Mouse (Mus musculus): ENCODE measurements around the gene Pip5kl1. TPM values are rescaled to one million over a fixed set of nuclear protein-coding genes. Genes with fewer than 3 reads are reported as not detected.

Pip5kl1 gene
- polyA plus RNA-seq (2011; ENCODE audit: insufficient read depth, insufficient read length, low read depth, missing spikeins), result 1.8 and 4.1 TPM in 2 replicates

- TF ChIP-seq CTCF (IDR thresholded peaks at IDR 0.05; ENCODE audit: low read depth, low read length) (no peak), POLR2A (IDR thresholded peaks at IDR 0.05; ENCODE audit: insufficient read depth, low read length) (no peak)
- Histone ChIP-seq H3K4me3 (ENCODE audit: low read depth, low read length) (peak within 1 kb of the TSS; percentile 85), H3K9ac (ENCODE audit: low read depth, poor library complexity, severe bottlenecking) (peak within 1 kb of the TSS; percentile 50), H3K27ac (ENCODE audit: insufficient read depth, low read length) (no peak within 1 kb of the TSS), H3K4me1 (ENCODE audit: control insufficient read depth, insufficient read depth, low read length) (no peaks in the 10 kb centered on the region), H3K9me3 (replicated peaks; ENCODE audit: control insufficient read depth, insufficient read depth, low read length, poor library complexity, severe bottlenecking) (no peaks in the 10 kb centered on the region), H3K36me3 (ENCODE audit: control insufficient read depth, insufficient read depth, low read length, poor library complexity, severe bottlenecking) (no peaks in the 10 kb centered on the region), H3K27me3 (ENCODE audit: control insufficient read depth, insufficient read depth, low read length, poor library complexity, severe bottlenecking) (no peaks in the 10 kb centered on the region)
These were observed at the start of gene Pip5kl1 for GRCm38 (mm10) chr2:32574497-32574896. TSS of gene Pip5kl1 (plus strand) at chr2:32574797.

GRCm38 (mm10) chr2:32525816-32526215, 48.8 kb upstream of the Pip5kl1 start:
- Histone ChIP-seq H3K27ac (ENCODE audit: insufficient read depth, low read length) (no peak overlapping the region), H3K9me3 (replicated peaks; ENCODE audit: control insufficient read depth, insufficient read depth, low read length, poor library complexity, severe bottlenecking) (no peaks in the 10 kb centered on the region), H3K4me3 (ENCODE audit: low read depth, low read length) (no peak overlapping the region), H3K9ac (ENCODE audit: low read depth, poor library complexity, severe bottlenecking) (no peak overlapping the region), H3K36me3 (ENCODE audit: control insufficient read depth, insufficient read depth, low read length, poor library complexity, severe bottlenecking) (no peaks in the 10 kb centered on the region), H3K27me3 (ENCODE audit: control insufficient read depth, insufficient read depth, low read length, poor library complexity, severe bottlenecking) (no peaks in the 10 kb centered on the region), H3K4me1 (ENCODE audit: control insufficient read depth, insufficient read depth, low read length) (peaks cover 2% of the 10 kb centered on the region)
- TF ChIP-seq POLR2A (IDR thresholded peaks at IDR 0.05; ENCODE audit: insufficient read depth, low read length) (no peak), EP300 (IDR thresholded peaks at IDR 0.05; ENCODE audit: insufficient read depth, low read depth, low read length) (no peak), CTCF (IDR thresholded peaks at IDR 0.05; ENCODE audit: low read depth, low read length) (no peak)

GRCm38 (mm10) chr2:32527468-32527966, 47.1 kb upstream of the Pip5kl1 start:
- Histone ChIP-seq H3K4me1 (ENCODE audit: control insufficient read depth, insufficient read depth, low read length) (peaks cover 2% of the 10 kb centered on the region), H3K9ac (ENCODE audit: low read depth, poor library complexity, severe bottlenecking) (no peak overlapping the region), H3K9me3 (replicated peaks; ENCODE audit: control insufficient read depth, insufficient read depth, low read length, poor library complexity, severe bottlenecking) (no peaks in the 10 kb centered on the region), H3K27me3 (ENCODE audit: control insufficient read depth, insufficient read depth, low read length, poor library complexity, severe bottlenecking) (no peaks in the 10 kb centered on the region), H3K4me3 (ENCODE audit: low read depth, low read length) (no peak overlapping the region), H3K27ac (ENCODE audit: insufficient read depth, low read length) (no peak overlapping the region), H3K36me3 (ENCODE audit: control insufficient read depth, insufficient read depth, low read length, poor library complexity, severe bottlenecking) (no peaks in the 10 kb centered on the region)
- TF ChIP-seq EP300 (IDR thresholded peaks at IDR 0.05; ENCODE audit: insufficient read depth, low read depth, low read length) (no peak), POLR2A (IDR thresholded peaks at IDR 0.05; ENCODE audit: insufficient read depth, low read length) (no peak), CTCF (IDR thresholded peaks at IDR 0.05; ENCODE audit: low read depth, low read length) (no peak)

- no peaks in the 10 kb centered on the region for H3K27me3 ChIP-seq (ENCODE audit: control insufficient read depth, insufficient read depth, low read length, poor library complexity, severe bottlenecking)
- no peak overlapping the region for H3K4me3 ChIP-seq (ENCODE audit: low read depth, low read length)
- no peak overlapping the region for H3K27ac ChIP-seq (ENCODE audit: insufficient read depth, low read length)
- H3K9me3 ChIP-seq (replicated peaks; ENCODE audit: control insufficient read depth, insufficient read depth, low read length, poor library complexity, severe bottlenecking), result no peaks in the 10 kb centered on the region
- TF ChIP-seq POLR2A (IDR thresholded peaks at IDR 0.05; ENCODE audit: insufficient read depth, low read length) (no peak), EP300 (IDR thresholded peaks at IDR 0.05; ENCODE audit: insufficient read depth, low read depth, low read length) (no peak), CTCF (IDR thresholded peaks at IDR 0.05; ENCODE audit: low read depth, low read length) (no peak)
- no peaks in the 10 kb centered on the region for H3K36me3 ChIP-seq (ENCODE audit: control insufficient read depth, insufficient read depth, low read length, poor library complexity, severe bottlenecking)
- H3K4me1 ChIP-seq (ENCODE audit: control insufficient read depth, insufficient read depth, low read length), result peaks cover 2% of the 10 kb centered on the region
- H3K9ac ChIP-seq (ENCODE audit: low read depth, poor library complexity, severe bottlenecking), result no peak overlapping the region
These were observed 46.3 kb upstream of the Pip5kl1 start for GRCm38 (mm10) chr2:32528326-32528725.

- TF ChIP-seq CTCF (IDR thresholded peaks at IDR 0.05; ENCODE audit: low read depth, low read length), result no peak
- no peak for TF ChIP-seq POLR2A (IDR thresholded peaks at IDR 0.05; ENCODE audit: insufficient read depth, low read length)
- TF ChIP-seq EP300 (IDR thresholded peaks at IDR 0.05; ENCODE audit: insufficient read depth, low read depth, low read length), result no peak
- Histone ChIP-seq H3K9me3 (replicated peaks; ENCODE audit: control insufficient read depth, insufficient read depth, low read length, poor library complexity, severe bottlenecking) (no peaks in the 10 kb centered on the region), H3K27ac (ENCODE audit: insufficient read depth, low read length) (no peak overlapping the region), H3K4me1 (ENCODE audit: control insufficient read depth, insufficient read depth, low read length) (no peaks in the 10 kb centered on the region), H3K4me3 (ENCODE audit: low read depth, low read length) (no peak overlapping the region), H3K36me3 (ENCODE audit: control insufficient read depth, insufficient read depth, low read length, poor library complexity, severe bottlenecking) (no peaks in the 10 kb centered on the region), H3K27me3 (ENCODE audit: control insufficient read depth, insufficient read depth, low read length, poor library complexity, severe bottlenecking) (no peaks in the 10 kb centered on the region), H3K9ac (ENCODE audit: low read depth, poor library complexity, severe bottlenecking) (no peak overlapping the region)
These were observed 44.1 kb upstream of the Pip5kl1 start for GRCm38 (mm10) chr2:32530479-32530878.

- H3K4me3 ChIP-seq (ENCODE audit: low read depth, low read length), result no peak overlapping the region
- H3K36me3 ChIP-seq (ENCODE audit: control insufficient read depth, insufficient read depth, low read length, poor library complexity, severe bottlenecking), result no peaks in the 10 kb centered on the region
- H3K27ac ChIP-seq (ENCODE audit: insufficient read depth, low read length), result no peak overlapping the region
- no peak overlapping the region for H3K9ac ChIP-seq (ENCODE audit: low read depth, poor library complexity, severe bottlenecking)
- H3K4me1 ChIP-seq (ENCODE audit: control insufficient read depth, insufficient read depth, low read length), result peaks cover 3% of the 10 kb centered on the region
- TF ChIP-seq CTCF (IDR thresholded peaks at IDR 0.05; ENCODE audit: low read depth, low read length), result no peak
- H3K27me3 ChIP-seq (ENCODE audit: control insufficient read depth, insufficient read depth, low read length, poor library complexity, severe bottlenecking), result no peaks in the 10 kb centered on the region
- no peaks in the 10 kb centered on the region for H3K9me3 ChIP-seq (replicated peaks; ENCODE audit: control insufficient read depth, insufficient read depth, low read length, poor library complexity, severe bottlenecking)
These were observed 41.4 kb upstream of the Pip5kl1 start for GRCm38 (mm10) chr2:32533163-32533562.

Data from ES-Bruce4 (cell line).